Mouse (Mus musculus): ENCODE measurements at regions not wholly inside any gene's neighbourhood (a gene's known extent, or its start where the extent isn't known, plus 50 kb on each side); places are given as distances from the start of the nearest gene placed in this dataset.

GRCm38 (mm10) chr9:47438976-47439375 is 91.0 kb upstream of the Cadm1 start:
- no peak for DNase-seq

- DNase-seq, result no peak
Observed at GRCm38 (mm10) chr9:47439506-47439905, 90.5 kb upstream of the Cadm1 start.

- DNase-seq, result no peak
Observed at GRCm38 (mm10) chr9:47440128-47440527, 89.8 kb upstream of the Cadm1 start.

- DNase-seq, result no peak
Observed at GRCm38 (mm10) chr9:47441155-47441554, 88.8 kb upstream of the Cadm1 start.

GRCm38 (mm10) chr9:47444168-47444567 is 85.8 kb upstream of the Cadm1 start:
- DNase-seq, result no peak

- no peak for DNase-seq
Observed at GRCm38 (mm10) chr9:47444752-47445151, 85.2 kb upstream of the Cadm1 start.

- DNase-seq, result no peak
Observed at GRCm38 (mm10) chr9:47445332-47445731, 84.6 kb upstream of the Cadm1 start.

- no peak for DNase-seq
Observed at GRCm38 (mm10) chr9:47452752-47453151, 77.2 kb upstream of the Cadm1 start.

- peak; percentile 32 to 58 for DNase-seq
Observed at GRCm38 (mm10) chr9:47458721-47459418, 71.1 kb upstream of the Cadm1 start.

GRCm38 (mm10) chr9:47459461-47460049 is 70.4 kb upstream of the Cadm1 start:
- no peak for DNase-seq

- DNase-seq, result no peak
Observed at GRCm38 (mm10) chr9:47460241-47460640, 69.7 kb upstream of the Cadm1 start.

- DNase-seq, result no peak
Observed at GRCm38 (mm10) chr9:47461915-47462314, 68.1 kb upstream of the Cadm1 start.

- DNase-seq, result no peak
Observed at GRCm38 (mm10) chr9:47466767-47467166, 63.2 kb upstream of the Cadm1 start.

- DNase-seq, result no peak
Observed at GRCm38 (mm10) chr9:47467815-47468214, 62.2 kb upstream of the Cadm1 start.

- DNase-seq, result no peak
Observed at GRCm38 (mm10) chr9:47469576-47469975, 60.4 kb upstream of the Cadm1 start.

- no peak for DNase-seq
Observed at GRCm38 (mm10) chr9:47470741-47471140, 59.2 kb upstream of the Cadm1 start.

GRCm38 (mm10) chr9:47471767-47472420 is 58.1 kb upstream of the Cadm1 start:
- peak; percentile 21 to 43 for DNase-seq

GRCm38 (mm10) chr9:47473776-47474365 is 56.1 kb upstream of the Cadm1 start:
- DNase-seq, result no peak

GRCm38 (mm10) chr9:47474776-47475175 is 55.2 kb upstream of the Cadm1 start:
- DNase-seq, result no peak

- DNase-seq, result no peak
Observed at GRCm38 (mm10) chr9:47477889-47478288, 52.1 kb upstream of the Cadm1 start.
